Comparison of ENCODE assay signal across 9 mouse cellular contexts in genomic region chr11:43626300-43626926, GRCm38 (mm10). TPM values are rescaled to one million over a fixed set of nuclear protein-coding genes. Genes with fewer than 3 reads are reported as not detected.
A peak's percentile ranks its signal among the peaks of the same experiment; 100 is the strongest.
DNase-seq lines count a peak whose midpoint lies in the region; ATAC-seq and TF ChIP-seq lines count a peak whose summit lies in the region.
"Had no signal": no experiment of that assay in that cellular context is flagged by ENCODE, and none has a peak within 500 bp of the region (broad histone marks: within the 10 kb centered on the region; RNA-seq: fewer than 3 reads in every experiment).

No protein-coding gene starts in this region.

- 8% methylated on average over 12 of the region's 12 CpGs for WGBS in heart, embryonic 12.5 days
- 7% methylated on average over 12 of the region's 12 CpGs for WGBS in kidney, embryonic 14.5 days
- WGBS in liver, embryonic 14.5 days (ENCODE audit: insufficient replicate concordance), result 16% methylated on average over 12 of the region's 12 CpGs
- WGBS in neural tube, embryonic 13.5 days, result 10% methylated on average over 12 of the region's 12 CpGs

- peaks cover 24% of the 10 kb centered on the region for H3K4me1 ChIP-seq in heart, embryonic 12.5 days (replicated peaks)
- H3K4me1 ChIP-seq in kidney, embryonic 14.5 days (ENCODE audit: control insufficient read depth, insufficient read depth, low read length), result peaks cover 14% of the 10 kb centered on the region
- peaks cover 0 to 7% of the 10 kb centered on the region in 2 experiments; a peak in 2 of 4 replicates for H3K4me1 ChIP-seq in liver, embryonic 14.5 days (replicated peaks; ENCODE audit: control insufficient read depth in 2 of 2, insufficient read depth in 2 of 2, low read length in 1 of 2)
- peaks cover 17% of the 10 kb centered on the region for H3K4me1 ChIP-seq in neural tube, embryonic 13.5 days (replicated peaks)

- H3K9ac ChIP-seq in heart, embryonic 12.5 days, result no peak overlapping the region
- H3K9ac ChIP-seq in kidney, embryonic 14.5 days (ENCODE audit: low read depth, low read length), result peak overlapping the region; percentile 25; the same call in 1 of the 2 replicates
- no peak overlapping the region for H3K9ac ChIP-seq in liver, embryonic 14.5 days (replicated peaks)
- H3K9ac ChIP-seq in neural tube, embryonic 13.5 days, result peak overlapping the region; percentile 44

- TF ChIP-seq CTCF in layer of hippocampus, adult 2 months (conservative IDR thresholded peaks at IDR 0.05), result no peak
- TF ChIP-seq CTCF in liver, embryonic 14.5 days (IDR thresholded peaks at IDR 0.05; ENCODE audit: low read depth), result no peak

- peak overlapping the region; percentile 75 for H3K27ac ChIP-seq in layer of hippocampus, adult 2 months
- H3K27ac ChIP-seq in heart, embryonic 12.5 days (ENCODE audit: poor library complexity, severe bottlenecking), result peak overlapping the region; percentile 33; the same call in 1 of the 2 replicates
- H3K27ac ChIP-seq in kidney, embryonic 14.5 days (ENCODE audit: low read depth, low read length), result peak overlapping the region; percentile 63; the same call in 1 of the 2 replicates
- H3K27ac ChIP-seq in liver, embryonic 14.5 days, result no peak overlapping the region
- H3K27ac ChIP-seq in neural tube, embryonic 13.5 days (replicated peaks), result peak overlapping the region; percentile 38; the same call in 1 of the 2 replicates

- TF ChIP-seq EP300 in liver, embryonic 14.5 days (IDR thresholded peaks at IDR 0.05; ENCODE audit: low read depth), result no peak

- peak overlapping the region; percentile 62 for H3K4me2 ChIP-seq in heart, embryonic 12.5 days
- peak overlapping the region; percentile 29 for H3K4me2 ChIP-seq in kidney, embryonic 14.5 days (replicated peaks; ENCODE audit: low read depth, low read length)
- peak overlapping the region; percentile 23 for H3K4me2 ChIP-seq in liver, embryonic 14.5 days (ENCODE audit: low read depth)
- H3K4me2 ChIP-seq in neural tube, embryonic 13.5 days, result peak overlapping the region; percentile 46

- DNase-seq in layer of hippocampus, adult 2 months (ENCODE audit: low spot score in 2 of 2), result peak in 1 of 2 experiments; percentile 33
- no peak for DNase-seq in layer of hippocampus, adult 9-10 months (ENCODE audit: low spot score)
- DNase-seq in embryo, embryonic 10 days (ENCODE audit: low spot score), result peak; percentile 47
- peak in 1 of 3 experiments; percentile 18 for DNase-seq in liver, embryonic 14.5 days (ENCODE audit: low read depth in 3 of 3, low spot score in 3 of 3)

- no peaks in the 10 kb centered on the region for H3K27me3 ChIP-seq in heart, embryonic 12.5 days (replicated peaks)
- H3K27me3 ChIP-seq in kidney, embryonic 14.5 days (ENCODE audit: control insufficient read depth, insufficient read depth, low read length), result no peaks in the 10 kb centered on the region
- no peaks in the 10 kb centered on the region for H3K27me3 ChIP-seq in liver, embryonic 14.5 days (ENCODE audit: control insufficient read depth, insufficient read depth, low read length)
- H3K27me3 ChIP-seq in neural tube, embryonic 13.5 days, result no peaks in the 10 kb centered on the region

- no peaks in the 10 kb centered on the region for H3K9me3 ChIP-seq in heart, embryonic 12.5 days (replicated peaks)
- no peaks in the 10 kb centered on the region for H3K9me3 ChIP-seq in kidney, embryonic 14.5 days (ENCODE audit: control insufficient read depth, low read length)
- H3K9me3 ChIP-seq in liver, embryonic 14.5 days (ENCODE audit: control insufficient read depth, low read length), result no peaks in the 10 kb centered on the region
- no peaks in the 10 kb centered on the region for H3K9me3 ChIP-seq in neural tube, embryonic 13.5 days

- peak overlapping the region; percentile 51 for H3K4me3 ChIP-seq in layer of hippocampus, adult 2 months
- H3K4me3 ChIP-seq in heart, embryonic 12.5 days, result peak overlapping the region; percentile 8; the same call in 1 of the 2 replicates
- peak overlapping the region; percentile 12; the same call in 1 of the 2 replicates for H3K4me3 ChIP-seq in kidney, embryonic 14.5 days (ENCODE audit: low read length)
- peak overlapping the region in 1 of 2 experiments; percentile 29; a peak in 1 of 4 replicates for H3K4me3 ChIP-seq in liver, embryonic 14.5 days (ENCODE audit: insufficient read depth in 1 of 2, low read depth in 2 of 2, low read length in 2 of 2)
- 0 out of 2 replicates have a peak overlapping the region, but pooled peaks have one; percentile 13 for H3K4me3 ChIP-seq in neural tube, embryonic 13.5 days

- ATAC-seq in heart, embryonic 12.5 days (ENCODE audit: insufficient number of reproducible peaks, low FRiP score), result no peak
- ATAC-seq in kidney, embryonic 14.5 days (ENCODE audit: low FRiP score, low TSS enrichment), result peak; percentile 66
- ATAC-seq in liver, embryonic 14.5 days (ENCODE audit: insufficient read depth), result peak; percentile 42; the same call in 1 of the 2 replicates
- 0 out of 2 replicates have a peak, but pooled peaks have one; percentile 44 for ATAC-seq in neural tube, embryonic 13.5 days (ENCODE audit: low read depth)
- ATAC-seq in monocyte, adult 5-6 weeks (replicated peaks; ENCODE audit: insufficient number of reproducible peaks, low FRiP score, low TSS enrichment, poor library complexity, severe bottlenecking), result no peak

- H3K36me3 ChIP-seq in heart, embryonic 12.5 days, result no peaks in the 10 kb centered on the region
- no peaks in the 10 kb centered on the region for H3K36me3 ChIP-seq in kidney, embryonic 14.5 days (ENCODE audit: control insufficient read depth, insufficient read depth, low read length)
- no peaks in the 10 kb centered on the region for H3K36me3 ChIP-seq in liver, embryonic 14.5 days (replicated peaks; ENCODE audit: control insufficient read depth, insufficient read depth, low read depth)
- no peaks in the 10 kb centered on the region for H3K36me3 ChIP-seq in neural tube, embryonic 13.5 days

RNA-seq across cellular contexts. Expression of gene Fabp6, which starts 25.1 kb away (rescaled TPM):
- total RNA-seq in layer of hippocampus, adult 2 months (2021), result not detected
- polyA plus RNA-seq in heart, embryonic 12.5 days (2016; fragmentation: Nextera tagmentation; extraction: Ambion mirVana), result not detected in 2 replicates
- polyA plus RNA-seq in kidney, embryonic 14.5 days (2014; fragmentation: Nextera tagmentation; extraction: Ambion mirVana), result not detected in 2 replicates
- not detected in 2 replicates for polyA plus RNA-seq in liver, embryonic 14.5 days (2012; rRNA removed)
- polyA plus RNA-seq in liver, embryonic 14.5 days (2014; fragmentation: Nextera tagmentation; extraction: Ambion mirVana), result not detected in 2 replicates
- polyA plus RNA-seq in neural tube, embryonic 13.5 days (2015; fragmentation: Nextera tagmentation; extraction: Ambion mirVana), result not detected in 2 replicates
- total RNA-seq in monocyte, adult 5-6 weeks (2017), result not detected in 3 replicates
- polyA plus RNA-seq: spleen, adult 2 months had no signal

RNA-seq across cellular contexts. Expression of gene 4933415A04Rik, which starts 39.6 kb away (rescaled TPM):
- 1 to 10 TPM; 1.9 to 2.4 TPM for total RNA-seq in layer of hippocampus, adult 2 months (2021)
- 4.6 and 5.6 TPM in 2 replicates for polyA plus RNA-seq in heart, embryonic 12.5 days (2016; fragmentation: Nextera tagmentation; extraction: Ambion mirVana)
- 9.0 and 9.9 TPM in 2 replicates for polyA plus RNA-seq in kidney, embryonic 14.5 days (2014; fragmentation: Nextera tagmentation; extraction: Ambion mirVana)
- polyA plus RNA-seq in liver, embryonic 14.5 days (2012; rRNA removed), result 0.11 and 0.12 TPM in 2 replicates
- polyA plus RNA-seq in liver, embryonic 14.5 days (2014; fragmentation: Nextera tagmentation; extraction: Ambion mirVana), result 0.17 and 0.29 TPM in 2 replicates
- polyA plus RNA-seq in neural tube, embryonic 13.5 days (2015; fragmentation: Nextera tagmentation; extraction: Ambion mirVana), result 7.1 and 7.3 TPM in 2 replicates
- not detected in 3 replicates for total RNA-seq in monocyte, adult 5-6 weeks (2017)

RNA-seq across cellular contexts. Expression of gene Pwwp2a, which starts 55.4 kb away (rescaled TPM):
- 10 to 100 TPM; 72.4 to 77.3 TPM for total RNA-seq in layer of hippocampus, adult 2 months (2021)
- polyA plus RNA-seq in heart, embryonic 12.5 days (2016; fragmentation: Nextera tagmentation; extraction: Ambion mirVana), result 31.4 and 31.9 TPM in 2 replicates
- 44.9 and 50.1 TPM in 2 replicates for polyA plus RNA-seq in kidney, embryonic 14.5 days (2014; fragmentation: Nextera tagmentation; extraction: Ambion mirVana)
- 12.3 and 15.7 TPM in 2 replicates for polyA plus RNA-seq in liver, embryonic 14.5 days (2012; rRNA removed)
- polyA plus RNA-seq in liver, embryonic 14.5 days (2014; fragmentation: Nextera tagmentation; extraction: Ambion mirVana), result 10.3 and 11.6 TPM in 2 replicates
- 35.1 and 38.8 TPM in 2 replicates for polyA plus RNA-seq in neural tube, embryonic 13.5 days (2015; fragmentation: Nextera tagmentation; extraction: Ambion mirVana)
- 18.9 to 56.5 TPM (median 21.2 TPM) in 3 replicates for total RNA-seq in monocyte, adult 5-6 weeks (2017)

Comparison
In these comparisons a context has a peak if more than half of its experiments do, and no peak if none do; other contexts are left out.
1. ATAC-seq: peak in kidney, embryonic 14.5 days (single experiment), liver, embryonic 14.5 days (single experiment) and neural tube, embryonic 13.5 days (single experiment); none in heart, embryonic 12.5 days (single experiment) and monocyte, adult 5-6 weeks (single experiment).
2. H3K9ac ChIP-seq: peak in kidney, embryonic 14.5 days (single experiment) and neural tube, embryonic 13.5 days (single experiment); none in heart, embryonic 12.5 days (single experiment) and liver, embryonic 14.5 days (single experiment).
3. Peak in every context shown above with its lines, with median percentiles within 50 percentile points of each other: H3K4me2 ChIP-seq.